Mouse (Mus musculus): ENCODE data around the gene Nptxr. TPM values are rescaled to one million over a fixed set of nuclear protein-coding genes. Genes with fewer than 3 reads are reported as not detected.
A peak's percentile ranks its signal among the peaks of the same experiment; 100 is the strongest.

The Nptxr gene
- polyA plus RNA-seq, 1 experiment from 2014 or later, result 2.6 TPM

GRCm38 (mm10) chr15:79750266-79750665 lies 54.3 kb downstream of the Nptxr start:
- Histone ChIP-seq H3K27ac (ENCODE audit: poor library complexity, severe bottlenecking) (no peak overlapping the region), H3K4me1 (replicated peaks) (no peaks in the 10 kb centered on the region), H3K9ac (no peak overlapping the region), H3K4me2 (no peak overlapping the region), H3K27me3 (replicated peaks) (0 out of 2 replicates have a peak, but pooled peaks cover 2% of the 10 kb centered on the region), H3K9me3 (replicated peaks) (no peaks in the 10 kb centered on the region), H3K36me3 (no peaks in the 10 kb centered on the region), H3K4me3 (no peak overlapping the region)
- no peak for ATAC-seq (ENCODE audit: insufficient number of reproducible peaks, low FRiP score)
- 82% methylated on average over 8 of the region's 8 CpGs for WGBS

DNA sequence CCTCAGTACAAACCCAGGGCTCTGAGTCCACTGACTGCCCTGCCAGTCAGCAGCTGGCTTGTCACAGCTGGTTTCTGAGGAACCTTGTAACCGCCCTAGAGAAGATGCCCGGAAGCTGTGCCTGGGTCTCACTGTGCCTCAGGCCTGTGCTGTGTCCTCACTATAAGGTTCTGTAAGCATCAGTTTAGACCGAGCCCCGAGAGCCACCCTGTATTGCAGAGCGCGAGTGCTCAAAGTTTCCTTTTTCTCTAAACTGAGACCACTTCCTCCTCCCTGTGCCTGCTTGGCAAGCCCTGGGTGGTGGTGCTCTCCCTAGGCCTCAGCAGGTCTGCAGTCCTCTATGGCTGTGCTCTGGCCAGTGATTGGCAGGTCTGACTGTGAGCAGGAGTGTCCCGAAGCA lies 55.4 kb downstream of the Nptxr start:
- no peaks in the 10 kb centered on the region for H3K27me3 ChIP-seq (replicated peaks)
- 0 out of 2 replicates have a peak, but pooled peaks cover 5% of the 10 kb centered on the region for H3K36me3 ChIP-seq
- no peak for ATAC-seq (ENCODE audit: insufficient number of reproducible peaks, low FRiP score)
- H3K9me3 ChIP-seq (replicated peaks), result no peaks in the 10 kb centered on the region
- H3K9ac ChIP-seq, result no peak overlapping the region
- no peak overlapping the region for H3K27ac ChIP-seq (ENCODE audit: poor library complexity, severe bottlenecking)
- WGBS, result 89% methylated on average over 7 of the region's 7 CpGs
- no peak overlapping the region for H3K4me2 ChIP-seq
- H3K4me1 ChIP-seq (replicated peaks), result no peaks in the 10 kb centered on the region
- H3K4me3 ChIP-seq, result no peak overlapping the region

- Histone ChIP-seq H3K4me2 (no peak overlapping the region), H3K4me3 (no peak overlapping the region), H3K9me3 (replicated peaks) (no peaks in the 10 kb centered on the region), H3K36me3 (0 out of 2 replicates have a peak, but pooled peaks cover 6% of the 10 kb centered on the region), H3K9ac (no peak overlapping the region), H3K27ac (ENCODE audit: poor library complexity, severe bottlenecking) (no peak overlapping the region), H3K4me1 (replicated peaks) (peaks cover 2% of the 10 kb centered on the region; the same call in 1 of the 2 replicates), H3K27me3 (replicated peaks) (no peaks in the 10 kb centered on the region)
- ATAC-seq (ENCODE audit: insufficient number of reproducible peaks, low FRiP score), result no peak
- WGBS, result 48% methylated on average over 11 of the region's 11 CpGs
Measured at GRCm38 (mm10) chr15:79747998-79748397, 56.6 kb downstream of the Nptxr start.

GRCm38 (mm10) chr15:79745883-79746282 lies 58.7 kb downstream of the Nptxr start:
- Histone ChIP-seq H3K4me1 (replicated peaks) (peaks cover 11% of the 10 kb centered on the region), H3K27ac (ENCODE audit: poor library complexity, severe bottlenecking) (no peak overlapping the region), H3K27me3 (replicated peaks) (no peaks in the 10 kb centered on the region), H3K4me3 (no peak overlapping the region), H3K4me2 (no peak overlapping the region), H3K9ac (no peak overlapping the region), H3K36me3 (0 out of 2 replicates have a peak, but pooled peaks cover 6% of the 10 kb centered on the region), H3K9me3 (replicated peaks) (no peaks in the 10 kb centered on the region)
- WGBS, result 88% methylated on average over 5 of the region's 5 CpGs
- no peak for ATAC-seq (ENCODE audit: insufficient number of reproducible peaks, low FRiP score)

DNA sequence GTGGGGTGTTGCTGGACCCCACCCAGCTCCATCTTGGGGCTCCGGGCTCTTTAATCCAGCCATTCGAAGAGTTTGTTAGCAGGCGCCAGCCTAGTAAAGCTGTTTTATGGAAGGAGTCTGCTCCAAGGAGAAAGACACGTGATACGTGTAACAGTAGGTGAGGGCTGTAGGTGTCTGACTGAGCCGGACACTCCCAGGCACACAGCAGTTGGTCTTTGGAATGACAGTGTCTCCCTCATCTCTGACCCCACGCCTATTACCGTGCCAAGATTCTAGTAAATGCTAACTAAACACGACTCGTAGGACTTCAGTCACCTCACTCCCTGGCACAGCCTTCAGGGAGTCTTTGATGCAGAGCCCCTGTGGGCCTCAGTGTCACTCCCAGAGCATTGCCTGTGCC lies 59.3 kb downstream of the Nptxr start:
- ATAC-seq (ENCODE audit: insufficient number of reproducible peaks, low FRiP score), result no peak
- H3K27me3 ChIP-seq (replicated peaks), result no peaks in the 10 kb centered on the region
- peaks cover 16% of the 10 kb centered on the region for H3K4me1 ChIP-seq (replicated peaks)
- peaks cover 9% of the 10 kb centered on the region; the same call in 1 of the 2 replicates for H3K36me3 ChIP-seq
- H3K27ac ChIP-seq (ENCODE audit: poor library complexity, severe bottlenecking), result no peak overlapping the region
- H3K9ac ChIP-seq, result no peak overlapping the region; the same call in 1 of the 2 replicates
- 80% methylated on average over 10 of the region's 10 CpGs for WGBS
- H3K9me3 ChIP-seq (replicated peaks), result no peaks in the 10 kb centered on the region
- no peak overlapping the region for H3K4me3 ChIP-seq
- no peak overlapping the region for H3K4me2 ChIP-seq

GRCm38 (mm10) chr15:79744742-79745141 lies 59.8 kb downstream of the Nptxr start:
- Histone ChIP-seq H3K9me3 (replicated peaks) (no peaks in the 10 kb centered on the region), H3K36me3 (peaks cover 9% of the 10 kb centered on the region; the same call in 1 of the 2 replicates), H3K27ac (ENCODE audit: poor library complexity, severe bottlenecking) (no peak overlapping the region), H3K4me1 (replicated peaks) (peaks cover 22% of the 10 kb centered on the region), H3K4me3 (no peak overlapping the region), H3K27me3 (replicated peaks) (no peaks in the 10 kb centered on the region), H3K9ac (no peak overlapping the region), H3K4me2 (no peak overlapping the region)
- WGBS, result 67% methylated on average over 8 of the region's 8 CpGs
- ATAC-seq (ENCODE audit: insufficient number of reproducible peaks, low FRiP score), result no peak

DNA sequence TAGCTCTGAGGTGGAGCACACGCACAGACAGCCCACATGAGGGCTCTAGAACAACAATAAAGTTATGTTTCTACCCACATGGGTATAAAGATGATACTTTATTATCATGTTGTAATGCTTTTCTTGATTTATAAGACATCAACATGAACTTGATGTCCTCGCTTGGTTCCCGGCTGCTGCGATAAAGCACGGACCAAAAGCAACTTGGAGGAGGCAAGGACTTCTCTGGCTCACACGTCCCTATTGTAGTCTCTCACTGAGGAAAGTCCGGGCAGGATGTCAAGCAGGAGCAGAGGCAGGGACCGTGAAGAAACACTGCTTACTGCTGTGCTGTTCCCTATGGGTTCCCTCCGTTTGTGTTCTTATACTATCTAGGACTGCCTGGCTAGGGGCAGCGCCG lies 60.6 kb downstream of the Nptxr start:
- no peak overlapping the region for H3K4me2 ChIP-seq
- H3K9ac ChIP-seq, result no peak overlapping the region
- peaks cover 29% of the 10 kb centered on the region for H3K4me1 ChIP-seq (replicated peaks)
- H3K27me3 ChIP-seq (replicated peaks), result no peaks in the 10 kb centered on the region
- no peak for ATAC-seq (ENCODE audit: insufficient number of reproducible peaks, low FRiP score)
- 93% methylated on average over 11 of the region's 11 CpGs for WGBS
- no peaks in the 10 kb centered on the region for H3K9me3 ChIP-seq (replicated peaks)
- H3K4me3 ChIP-seq, result no peak overlapping the region
- H3K27ac ChIP-seq (ENCODE audit: poor library complexity, severe bottlenecking), result no peak overlapping the region
- peaks cover 15% of the 10 kb centered on the region for H3K36me3 ChIP-seq

GRCm38 (mm10) chr15:79742706-79743023 lies 61.9 kb downstream of the Nptxr start:
- no peak overlapping the region for H3K27ac ChIP-seq (ENCODE audit: poor library complexity, severe bottlenecking)
- H3K27me3 ChIP-seq (replicated peaks), result no peaks in the 10 kb centered on the region
- H3K9me3 ChIP-seq (replicated peaks), result no peaks in the 10 kb centered on the region
- H3K4me1 ChIP-seq (replicated peaks), result peaks cover 29% of the 10 kb centered on the region
- peak overlapping the region; percentile 90 for H3K4me2 ChIP-seq
- H3K36me3 ChIP-seq, result peaks cover 29% of the 10 kb centered on the region
- WGBS, result under 1% methylated on average over 23 of the region's 23 CpGs
- ATAC-seq (ENCODE audit: insufficient number of reproducible peaks, low FRiP score), result no peak
- H3K4me3 ChIP-seq, result peak overlapping the region; percentile 98
- peak overlapping the region; percentile 98 for H3K9ac ChIP-seq

- Histone ChIP-seq H3K4me1 (replicated peaks) (peaks cover 29% of the 10 kb centered on the region), H3K36me3 (peaks cover 34% of the 10 kb centered on the region), H3K27ac (ENCODE audit: poor library complexity, severe bottlenecking) (peak within 1 kb of the TSS; percentile 85), H3K4me3 (peak within 1 kb of the TSS; percentile 98), H3K4me2 (peak within 1 kb of the TSS; percentile 90), H3K9ac (peak within 1 kb of the TSS; percentile 98), H3K27me3 (replicated peaks) (no peaks in the 10 kb centered on the region), H3K9me3 (replicated peaks) (no peaks in the 10 kb centered on the region)
- WGBS, result under 1% methylated on average over 93 of the region's 93 CpGs
- ATAC-seq (ENCODE audit: insufficient number of reproducible peaks, low FRiP score), result peak; percentile 93
Measured at GRCm38 (mm10) chr15:79741921-79742705, 62.5 kb downstream of the Nptxr start, which contains the start of gene Sun2. TSS of gene Sun2 (minus strand) at chr15:79742536.

DNA sequence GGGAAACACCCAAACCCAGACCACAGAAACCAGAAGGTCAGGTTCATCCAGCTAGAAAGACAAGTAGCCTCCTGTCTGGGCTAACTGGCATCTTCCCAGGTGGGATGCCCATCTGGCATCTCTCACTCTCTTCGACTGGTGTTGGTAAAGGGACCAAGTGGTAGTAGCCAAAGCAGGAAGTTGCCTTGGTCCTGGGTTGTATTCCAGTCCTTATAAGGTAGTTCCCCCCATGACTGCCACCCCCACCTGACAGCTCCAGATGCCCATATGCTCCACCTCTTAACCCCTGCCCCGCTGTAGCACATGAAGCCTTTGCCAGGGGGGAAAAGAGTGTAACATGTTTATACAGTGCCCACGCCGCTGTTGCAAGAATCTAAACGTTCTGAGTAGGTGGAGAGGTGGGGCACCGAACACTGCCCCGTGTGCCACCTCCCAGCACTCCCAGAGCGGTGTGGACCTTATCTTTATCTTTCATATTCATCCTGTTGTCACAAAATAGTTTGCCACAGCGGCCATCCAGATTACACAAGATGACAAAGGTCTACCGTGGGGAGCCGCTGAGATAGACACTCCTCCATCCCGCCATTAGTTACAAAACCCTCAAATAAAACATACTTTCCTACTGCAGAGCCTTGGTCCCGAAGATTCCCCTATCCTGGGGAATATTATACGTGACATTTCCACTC lies 63.2 kb downstream of the Nptxr start:
- peak overlapping the region; percentile 85 for H3K27ac ChIP-seq (ENCODE audit: poor library complexity, severe bottlenecking)
- peak overlapping the region; percentile 90 for H3K4me2 ChIP-seq
- ATAC-seq (ENCODE audit: insufficient number of reproducible peaks, low FRiP score), result no peak
- 15% methylated on average over 14 of the region's 14 CpGs for WGBS
- H3K9me3 ChIP-seq (replicated peaks), result no peaks in the 10 kb centered on the region
- H3K36me3 ChIP-seq, result peaks cover 42% of the 10 kb centered on the region
- H3K4me3 ChIP-seq, result peak overlapping the region; percentile 98
- H3K27me3 ChIP-seq (replicated peaks), result no peaks in the 10 kb centered on the region
- peak overlapping the region; percentile 98 for H3K9ac ChIP-seq
- H3K4me1 ChIP-seq (replicated peaks), result peaks cover 29% of the 10 kb centered on the region

DNA sequence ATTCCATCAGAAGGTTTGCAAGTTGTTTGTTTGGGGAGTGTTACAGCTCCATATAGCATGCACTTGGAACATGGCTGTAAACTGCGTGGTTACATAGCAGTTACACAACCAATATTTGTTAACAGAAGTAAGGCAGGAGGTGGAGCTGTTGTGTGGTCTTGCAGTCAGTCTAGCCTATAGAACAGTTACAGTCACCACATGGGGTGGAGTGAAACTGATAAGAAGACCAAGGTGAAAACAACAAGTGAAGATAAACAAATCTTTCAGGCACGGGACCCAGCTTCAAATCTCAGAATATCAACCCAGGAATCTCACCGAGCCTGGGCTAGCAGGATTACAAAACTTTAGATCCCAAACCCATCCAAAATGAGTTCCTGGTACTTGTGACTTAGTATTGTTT lies 63.8 kb downstream of the Nptxr start:
- peaks cover 47% of the 10 kb centered on the region for H3K36me3 ChIP-seq
- H3K4me2 ChIP-seq, result peak overlapping the region; percentile 90
- ATAC-seq (ENCODE audit: insufficient number of reproducible peaks, low FRiP score), result no peak
- H3K27ac ChIP-seq (ENCODE audit: poor library complexity, severe bottlenecking), result no peak overlapping the region
- no peaks in the 10 kb centered on the region for H3K9me3 ChIP-seq (replicated peaks)
- peaks cover 33% of the 10 kb centered on the region for H3K4me1 ChIP-seq (replicated peaks)
- H3K27me3 ChIP-seq (replicated peaks), result no peaks in the 10 kb centered on the region
- 49% methylated on average over 3 of the region's 3 CpGs for WGBS
- peak overlapping the region; percentile 98 for H3K4me3 ChIP-seq
- H3K9ac ChIP-seq, result no peak overlapping the region; the same call in 1 of the 2 replicates
